8 mouse cellular contexts compared by ENCODE assay signal in genomic region chr10:29361095-29361463, GRCm38 (mm10). TPM values are rescaled to one million over a fixed set of nuclear protein-coding genes. Genes with fewer than 3 reads are reported as not detected.
DNase-seq lines count a peak whose midpoint lies in the region; ATAC-seq and TF ChIP-seq lines count a peak whose summit lies in the region.

No protein-coding gene starts in this region.

- H3K36me3 ChIP-seq in heart, adult 2 months (ENCODE audit: control insufficient read depth, insufficient read depth, low read length), result peaks cover 35% of the 10 kb centered on the region
- no peaks in the 10 kb centered on the region for H3K36me3 ChIP-seq in ES-Bruce4 (ENCODE audit: control insufficient read depth, insufficient read depth, low read length, poor library complexity, severe bottlenecking)
- no peaks in the 10 kb centered on the region for H3K36me3 ChIP-seq in forebrain, postnatal 0 days (ENCODE audit: insufficient read depth)
- peaks cover 9% of the 10 kb centered on the region for H3K36me3 ChIP-seq in megakaryocyte, embryonic 14.5 days (replicated peaks; ENCODE audit: low read length)

- H3K4me3 ChIP-seq in heart, adult 2 months, result peak overlapping the region; percentile 70
- peak overlapping the region; percentile 100 for H3K4me3 ChIP-seq in ES-Bruce4 (ENCODE audit: low read depth, low read length)
- peak overlapping the region; percentile 96 for H3K4me3 ChIP-seq in forebrain, postnatal 0 days (ENCODE audit: low read depth, low read length)
- peak overlapping the region; percentile 97 for H3K4me3 ChIP-seq in megakaryocyte, embryonic 14.5 days (replicated peaks)

- H3K9ac ChIP-seq in heart, adult 2 months (ENCODE audit: low read depth, low read length), result peak overlapping the region; percentile 99
- H3K9ac ChIP-seq in ES-Bruce4 (ENCODE audit: low read depth, poor library complexity, severe bottlenecking), result peak overlapping the region; percentile 94
- peak overlapping the region; percentile 96 for H3K9ac ChIP-seq in forebrain, postnatal 0 days

- H3K9me3 ChIP-seq in ES-Bruce4 (replicated peaks; ENCODE audit: control insufficient read depth, insufficient read depth, low read length, poor library complexity, severe bottlenecking), result no peaks in the 10 kb centered on the region
- H3K9me3 ChIP-seq in forebrain, postnatal 0 days (ENCODE audit: low read length), result no peaks in the 10 kb centered on the region
- H3K9me3 ChIP-seq in megakaryocyte, embryonic 14.5 days, result no peaks in the 10 kb centered on the region

- no peaks in the 10 kb centered on the region for H3K27me3 ChIP-seq in heart, adult 2 months (ENCODE audit: control insufficient read depth, insufficient read depth, low read length)
- no peaks in the 10 kb centered on the region for H3K27me3 ChIP-seq in ES-Bruce4 (ENCODE audit: control insufficient read depth, insufficient read depth, low read length, poor library complexity, severe bottlenecking)
- H3K27me3 ChIP-seq in forebrain, postnatal 0 days (ENCODE audit: insufficient read depth, low read length), result no peaks in the 10 kb centered on the region
- no peaks in the 10 kb centered on the region for H3K27me3 ChIP-seq in megakaryocyte, embryonic 14.5 days (replicated peaks)

- no peak for TF ChIP-seq CTCF in heart, adult 2 months (IDR thresholded peaks at IDR 0.05)
- TF ChIP-seq CTCF in ES-Bruce4 (IDR thresholded peaks at IDR 0.05; ENCODE audit: low read depth, low read length), result no peak
- no peak for TF ChIP-seq CTCF in forebrain, postnatal 0 days (IDR thresholded peaks at IDR 0.05; ENCODE audit: low read depth)

- H3K4me2 ChIP-seq in forebrain, postnatal 0 days (ENCODE audit: low read depth), result peak overlapping the region; percentile 81

- TF ChIP-seq POLR2A in heart, adult 2 months (IDR thresholded peaks at IDR 0.05; ENCODE audit: insufficient read depth, low read depth, low read length), result no peak
- no peak for TF ChIP-seq POLR2A in ES-Bruce4 (IDR thresholded peaks at IDR 0.05; ENCODE audit: insufficient read depth, low read length)

- no peak for ATAC-seq in forebrain, postnatal 0 days

- no peak for DNase-seq in heart, adult 2 months
- DNase-seq in heart, postnatal 10 days, result no peak
- peak; percentile 53 for DNase-seq in forebrain, postnatal 0 days
- DNase-seq in MN1 (ENCODE audit: low spot score), result no peak
- DNase-seq in layer of hippocampus, adult 8-10 months (ENCODE audit: low spot score in 2 of 2), result no peak
- no peak for DNase-seq in testis, postnatal 14 days (ENCODE audit: low spot score)

- TF ChIP-seq EP300 in heart, adult 2 months (IDR thresholded peaks at IDR 0.05; ENCODE audit: insufficient read depth, low read depth, low read length), result no peak
- TF ChIP-seq EP300 in ES-Bruce4 (IDR thresholded peaks at IDR 0.05; ENCODE audit: insufficient read depth, low read depth, low read length), result no peak

- peak overlapping the region; percentile 96 for H3K27ac ChIP-seq in heart, adult 2 months
- 0 out of 2 replicates have a peak overlapping the region, but pooled peaks have one; percentile 41 for H3K27ac ChIP-seq in ES-Bruce4 (ENCODE audit: insufficient read depth, low read length)
- H3K27ac ChIP-seq in forebrain, postnatal 0 days (ENCODE audit: low read depth, low read length), result peak overlapping the region; percentile 99

- WGBS in heart, adult 2 months, result 2% methylated on average over 6 of the region's 6 CpGs
- under 1% methylated on average over 6 of the region's 6 CpGs for WGBS in forebrain, postnatal 0 days

- peaks cover 3% of the 10 kb centered on the region for H3K79me2 ChIP-seq in heart, adult 2 months (replicated peaks; ENCODE audit: control insufficient read depth, insufficient read depth, low read length)

- H3K4me1 ChIP-seq in heart, adult 2 months (ENCODE audit: control insufficient read depth, insufficient read depth, low read length), result peaks cover 10% of the 10 kb centered on the region
- no peaks in the 10 kb centered on the region for H3K4me1 ChIP-seq in ES-Bruce4 (ENCODE audit: control insufficient read depth, insufficient read depth, low read length)
- peaks cover 14% of the 10 kb centered on the region for H3K4me1 ChIP-seq in forebrain, postnatal 0 days (ENCODE audit: insufficient read depth)
- peaks cover 32% of the 10 kb centered on the region for H3K4me1 ChIP-seq in megakaryocyte, embryonic 14.5 days

- intact Hi-C loops in heart, adult 2 months (cut with DNase I), result no loop called here
- intact Hi-C loops in heart, postnatal 10 days (cut with DNase I), result loop anchor here (1.0 to 10.0 kb wide), 3 partner anchors 49 to 1234 kb away; partner anchors contain the start of gene Cenpw

RNA-seq across cellular contexts. Expression of gene Rnf146, which starts 1.2 kb away (rescaled TPM):
- total RNA-seq in heart, adult 2 months (2021), result 10 to 100 TPM; 61.8 to 64.4 TPM
- 20.4 and 50.2 TPM in 2 replicates for polyA plus RNA-seq in heart, adult 2 months (2012; rRNA removed)
- total RNA-seq in heart, postnatal 10 days (2021), result 10 to 100 TPM; 53.4 to 62.0 TPM
- polyA plus RNA-seq in ES-Bruce4 (2011; ENCODE audit: insufficient read depth, insufficient read length, low read depth, missing spikeins), result 29.1 and 31.1 TPM in 2 replicates
- total RNA-seq in forebrain, postnatal 0 days (2014; rRNA removed), result 68.9 and 79.4 TPM in 2 replicates
- polyA plus RNA-seq in forebrain, postnatal 0 days (2015; fragmentation: Nextera tagmentation; extraction: Ambion mirVana), result 57.0 and 61.9 TPM in 2 replicates
- 3.4 TPM in 1 of 2 replicates, not detected in the other for polyA plus RNA-seq in megakaryocyte, embryonic 14.5 days (2012; ENCODE audit: insufficient read depth, low replicate concordance)
- total RNA-seq in layer of hippocampus, adult 8-10 months (2022), result 100 to 1,000 TPM in 2 of 4 experiments, 10 to 100 TPM in 2; 90.8 to 103 (median 97.6) TPM

RNA-seq across cellular contexts. Expression of gene Echdc1, which starts 48.1 kb away (rescaled TPM):
- 10 to 100 TPM; 36.2 to 40.2 TPM for total RNA-seq in heart, adult 2 months (2021)
- polyA plus RNA-seq in heart, adult 2 months (2012; rRNA removed), result 9.7 and 16.6 TPM in 2 replicates
- 10 to 100 TPM; 27.9 to 32.3 TPM for total RNA-seq in heart, postnatal 10 days (2021)
- polyA plus RNA-seq in ES-Bruce4 (2011; ENCODE audit: insufficient read depth, insufficient read length, low read depth, missing spikeins), result 22.8 and 23.5 TPM in 2 replicates
- total RNA-seq in forebrain, postnatal 0 days (2014; rRNA removed), result 16.1 and 16.2 TPM in 2 replicates
- polyA plus RNA-seq in forebrain, postnatal 0 days (2015; fragmentation: Nextera tagmentation; extraction: Ambion mirVana), result 19.6 and 22.4 TPM in 2 replicates
- 1.5 TPM in 1 of 2 replicates, not detected in the other for polyA plus RNA-seq in megakaryocyte, embryonic 14.5 days (2012; ENCODE audit: insufficient read depth, low replicate concordance)
- 10 to 100 TPM; 29.0 to 42.3 (median 33.7) TPM for total RNA-seq in layer of hippocampus, adult 8-10 months (2022)

Comparison
In these comparisons a context has a peak if more than half of its experiments do, and no peak if none do; other contexts are left out.
1. H3K27ac ChIP-seq: peak in every context shown above with its lines; median percentile 99 in forebrain, postnatal 0 days; 96 in heart, adult 2 months; 41 in ES-Bruce4.